ENCODE assay signal across 8 mouse cellular contexts in the genomic region with DNA sequence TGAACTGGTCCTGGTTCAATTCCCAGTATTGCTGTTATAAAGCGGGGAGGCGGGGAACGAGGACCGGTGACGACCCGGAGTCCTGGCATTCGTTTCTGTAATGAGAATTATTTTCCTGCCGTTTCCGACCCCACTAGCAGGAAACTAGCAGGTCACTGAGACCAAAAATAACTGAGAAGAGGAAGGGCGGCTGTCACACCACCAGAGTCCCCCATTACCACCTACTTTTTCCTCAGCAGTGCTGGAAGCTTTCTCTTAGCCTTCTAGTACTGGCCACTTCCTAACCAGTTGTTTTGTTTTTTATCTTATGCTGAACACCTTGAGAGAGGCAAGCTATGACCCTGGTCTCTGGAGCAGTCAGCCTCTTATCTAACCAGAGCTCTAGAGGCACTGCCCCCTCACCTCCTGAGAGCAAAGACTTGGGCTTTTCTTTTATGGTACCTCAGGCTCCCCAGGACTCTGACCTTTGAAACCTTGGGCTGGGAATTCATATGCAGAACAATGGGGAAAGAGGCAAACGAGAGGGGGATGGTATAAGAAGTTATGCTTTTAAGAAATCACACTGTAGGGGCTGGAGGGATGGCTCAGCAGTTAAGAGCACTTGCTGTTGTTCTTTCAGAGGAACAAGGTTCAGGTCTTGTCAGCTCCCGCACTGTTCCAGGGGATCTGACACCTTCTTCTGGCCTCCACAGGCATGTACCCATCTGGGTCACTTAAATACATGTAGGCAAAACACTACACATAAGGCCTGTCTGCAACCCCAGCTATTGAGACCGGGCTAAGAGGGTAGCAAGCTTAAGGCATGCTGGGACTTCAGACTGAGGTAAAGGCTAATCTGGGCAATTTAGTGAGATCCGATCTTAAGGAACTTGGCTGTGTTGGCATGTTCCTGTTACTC. TPM values are rescaled to one million over a fixed set of nuclear protein-coding genes. Genes with fewer than 3 reads are reported as not detected.
DNase-seq lines count a peak whose midpoint lies in the region; ATAC-seq and TF ChIP-seq lines count a peak whose summit lies in the region.

No protein-coding gene starts in this region.

- peak overlapping the region; percentile 72 for H3K27ac ChIP-seq in MEL (ENCODE audit: control insufficient read depth, low read depth, low read length)
- H3K27ac ChIP-seq in forebrain, embryonic 12.5 days = peak overlapping the region; percentile 82; the same call in 1 of the 2 replicates
- peak overlapping the region; percentile 93 for H3K27ac ChIP-seq in intestine, embryonic 15.5 days
- H3K27ac ChIP-seq in liver, postnatal 0 days (ENCODE audit: low read depth) = peak overlapping the region; percentile 87
- peak overlapping the region; percentile 90 for H3K27ac ChIP-seq in stomach, embryonic 16.5 days (ENCODE audit: low read length)

- peak overlapping the region; percentile 91 for H3K4me2 ChIP-seq in forebrain, embryonic 12.5 days
- peak overlapping the region; percentile 95 for H3K4me2 ChIP-seq in intestine, embryonic 15.5 days (replicated peaks)
- H3K4me2 ChIP-seq in liver, postnatal 0 days (ENCODE audit: low read depth, low read length) = peak overlapping the region; percentile 97
- peak overlapping the region; percentile 99 for H3K4me2 ChIP-seq in stomach, embryonic 16.5 days (ENCODE audit: low read depth, low read length)

- H3K4me1 ChIP-seq in MEL (ENCODE audit: control insufficient read depth in 1 of 2, insufficient read depth in 2 of 2, low read length in 2 of 2) = peaks cover 5 to 7% of the 10 kb centered on the region in 2 experiments; a peak in 3 of 4 replicates
- peaks cover 45% of the 10 kb centered on the region for H3K4me1 ChIP-seq in forebrain, embryonic 12.5 days
- peaks cover 18% of the 10 kb centered on the region for H3K4me1 ChIP-seq in intestine, embryonic 15.5 days (replicated peaks)
- peaks cover 29% of the 10 kb centered on the region for H3K4me1 ChIP-seq in liver, postnatal 0 days (ENCODE audit: insufficient read depth)
- peaks cover 17% of the 10 kb centered on the region for H3K4me1 ChIP-seq in stomach, embryonic 16.5 days (ENCODE audit: control insufficient read depth, insufficient read depth, low read length)

- DNase-seq in 416B (ENCODE audit: low read depth) (peak; percentile 62), MEL (ENCODE audit: low read depth, low spot score) (peak; percentile 72)
- DNase-seq in liver, postnatal 0 days = peak; percentile 35
- DNase-seq in left cerebral cortex, adult 18-20 months (ENCODE audit: low spot score in 2 of 2) = no peak

- ATAC-seq in forebrain, embryonic 12.5 days (ENCODE audit: low FRiP score) = no peak
- ATAC-seq in intestine, embryonic 15.5 days = peak; percentile 81
- peak; percentile 81 for ATAC-seq in liver, postnatal 0 days
- no peak for ATAC-seq in stomach, embryonic 16.5 days (ENCODE audit: insufficient read depth, low FRiP score)
- no peak for ATAC-seq in granulocyte monocyte progenitor cell, adult 5-6 weeks (replicated peaks; ENCODE audit: poor library complexity, severe bottlenecking)

- peaks cover 5% of the 10 kb centered on the region; the same call in 1 of the 2 replicates for H3K79me2 ChIP-seq in MEL (ENCODE audit: control insufficient read depth, insufficient read depth, low read length, poor library complexity)

- TF ChIP-seq EP300 in MEL (IDR thresholded peaks at IDR 0.05; ENCODE audit: low read depth in 1 of 2, low read length in 2 of 2) = no peak
- TF ChIP-seq EP300 in liver, postnatal 0 days (IDR thresholded peaks at IDR 0.05; ENCODE audit: low read depth) = peak; percentile 92

- no peak for TF ChIP-seq POLR2A in MEL (IDR thresholded peaks at IDR 0.05; ENCODE audit: control insufficient read depth in 1 of 2, insufficient read depth in 1 of 2, low read depth in 1 of 2, low read length in 2 of 2, poor library complexity in 1 of 2)

- H3K27me3 ChIP-seq in MEL (ENCODE audit: control insufficient read depth in 1 of 2, insufficient read depth in 2 of 2, low read length in 2 of 2) = no peaks in the 10 kb centered on the region
- H3K27me3 ChIP-seq in forebrain, embryonic 12.5 days = peaks cover 52% of the 10 kb centered on the region
- no peaks in the 10 kb centered on the region; the same call in 1 of the 2 replicates for H3K27me3 ChIP-seq in intestine, embryonic 15.5 days (replicated peaks)
- H3K27me3 ChIP-seq in liver, postnatal 0 days (ENCODE audit: insufficient read depth, low read length) = peaks cover 19% of the 10 kb centered on the region
- H3K27me3 ChIP-seq in stomach, embryonic 16.5 days (ENCODE audit: control insufficient read depth, insufficient read depth, low read length) = peaks cover 11% of the 10 kb centered on the region; the same call in 1 of the 2 replicates

- TF ChIP-seq RAD21 in MEL (IDR thresholded peaks at IDR 0.05; ENCODE audit: low read depth, low read length) = no peak

- peaks cover 0 to 5% of the 10 kb centered on the region in 2 experiments; a peak in 2 of 4 replicates for H3K36me3 ChIP-seq in MEL (ENCODE audit: control insufficient read depth in 1 of 2, insufficient read depth in 2 of 2, low read length in 2 of 2)
- H3K36me3 ChIP-seq in forebrain, embryonic 12.5 days (replicated peaks) = peaks cover 13% of the 10 kb centered on the region
- no peaks in the 10 kb centered on the region for H3K36me3 ChIP-seq in intestine, embryonic 15.5 days
- no peaks in the 10 kb centered on the region for H3K36me3 ChIP-seq in liver, postnatal 0 days (replicated peaks; ENCODE audit: insufficient read depth, low read length)
- H3K36me3 ChIP-seq in stomach, embryonic 16.5 days (ENCODE audit: control insufficient read depth, insufficient read depth, low read length) = no peaks in the 10 kb centered on the region

- TF ChIP-seq CTCF in MEL (IDR thresholded peaks at IDR 0.05 in 2 of 3, conservative IDR thresholded peaks at IDR 0.05 in 1 of 3; ENCODE audit: control insufficient read depth in 1 of 3, insufficient read depth in 1 of 3, low read depth in 2 of 3, low read length in 3 of 3, poor library complexity in 1 of 3, severe bottlenecking in 1 of 3) = peak in 1 of 3 experiments; percentile 32; a peak in 2 of 6 replicates
- TF ChIP-seq CTCF in liver, postnatal 0 days (IDR thresholded peaks at IDR 0.05; ENCODE audit: low read depth) = no peak

- WGBS in forebrain, embryonic 12.5 days = 9% methylated on average over 14 of the region's 14 CpGs
- WGBS in intestine, embryonic 15.5 days = 9% methylated on average over 14 of the region's 14 CpGs
- 11% methylated on average over 14 of the region's 14 CpGs for WGBS in liver, postnatal 0 days (ENCODE audit: insufficient replicate concordance)
- WGBS in stomach, embryonic 16.5 days = 16% methylated on average over 14 of the region's 14 CpGs

- no peaks in the 10 kb centered on the region for H3K9me3 ChIP-seq in MEL (replicated peaks; ENCODE audit: insufficient read depth, low read length)
- no peaks in the 10 kb centered on the region for H3K9me3 ChIP-seq in forebrain, embryonic 12.5 days
- no peaks in the 10 kb centered on the region for H3K9me3 ChIP-seq in intestine, embryonic 15.5 days
- no peaks in the 10 kb centered on the region for H3K9me3 ChIP-seq in liver, postnatal 0 days (ENCODE audit: low read length)
- no peaks in the 10 kb centered on the region for H3K9me3 ChIP-seq in stomach, embryonic 16.5 days (replicated peaks; ENCODE audit: control insufficient read depth, low read length)

- peak overlapping the region; percentile 70 for H3K9ac ChIP-seq in MEL (ENCODE audit: control insufficient read depth, low read depth, low read length, poor library complexity, severe bottlenecking)
- H3K9ac ChIP-seq in forebrain, embryonic 12.5 days = peak overlapping the region; percentile 77
- peak overlapping the region; percentile 65 for H3K9ac ChIP-seq in intestine, embryonic 15.5 days
- peak overlapping the region; percentile 73 for H3K9ac ChIP-seq in liver, postnatal 0 days (replicated peaks)
- peak overlapping the region; percentile 85 for H3K9ac ChIP-seq in stomach, embryonic 16.5 days (ENCODE audit: low read length)

- peak overlapping the region; percentile 66 to 77 for H3K4me3 ChIP-seq in MEL (ENCODE audit: control insufficient read depth in 1 of 2, insufficient read depth in 1 of 2, low read depth in 2 of 2, low read length in 2 of 2)
- H3K4me3 ChIP-seq in forebrain, embryonic 12.5 days (replicated peaks) = peak overlapping the region; percentile 57
- H3K4me3 ChIP-seq in intestine, embryonic 15.5 days (replicated peaks) = peak overlapping the region; percentile 56
- peak overlapping the region; percentile 61 for H3K4me3 ChIP-seq in liver, postnatal 0 days (ENCODE audit: low read depth, low read length)
- H3K4me3 ChIP-seq in stomach, embryonic 16.5 days (replicated peaks; ENCODE audit: low read length) = peak overlapping the region; percentile 61

RNA-seq across cellular contexts. Expression of a gene that starts 1.0 kb away (rescaled TPM):
- total RNA-seq in MEL (2012; rRNA removed) = 3.1 and 4.2 TPM in 2 replicates
- polyA plus RNA-seq in MEL (2012; ENCODE audit: insufficient read depth in 1 of 2, insufficient read length in 2 of 2, low read depth in 1 of 2, low replicate concordance in 2 of 2, missing spikeins in 1 of 2) = 1 to 10 TPM in 1 of 2 experiments, not detected in 1; 7.9 TPM
- 14.3 and 14.4 TPM in 2 replicates for polyA plus RNA-seq in forebrain, embryonic 12.5 days (2016; fragmentation: Nextera tagmentation; extraction: Ambion mirVana)
- polyA plus RNA-seq in intestine, embryonic 15.5 days (2015; fragmentation: Nextera tagmentation; extraction: Ambion mirVana) = 13.2 and 16.0 TPM in 2 replicates
- 1.3 and 1.9 TPM in 2 replicates for polyA plus RNA-seq in liver, postnatal 0 days (2015; fragmentation: Nextera tagmentation; extraction: Ambion mirVana)
- 9.4 and 10.5 TPM in 2 replicates for polyA plus RNA-seq in stomach, embryonic 16.5 days (2015; fragmentation: Nextera tagmentation; extraction: Ambion mirVana)
- total RNA-seq in left cerebral cortex, adult 18-20 months (2021) = 1 to 10 TPM; 5.2 to 8.0 TPM
- total RNA-seq in granulocyte monocyte progenitor cell, adult 5-6 weeks (2014; fragmentation: Nextera tagmentation) = 7.1 and 7.9 TPM in 2 replicates
- total RNA-seq in granulocyte monocyte progenitor cell, adult 5-6 weeks (2017) = 9.8 TPM in 2 replicates

RNA-seq across cellular contexts. Expression of a gene that starts 7.7 kb away (rescaled TPM):
- not detected in 2 replicates for total RNA-seq in MEL (2012; rRNA removed)
- polyA plus RNA-seq in MEL (2012; ENCODE audit: insufficient read depth in 1 of 2, insufficient read length in 2 of 2, low read depth in 1 of 2, low replicate concordance in 2 of 2, missing spikeins in 1 of 2) = not detected
- polyA plus RNA-seq in forebrain, embryonic 12.5 days (2016; fragmentation: Nextera tagmentation; extraction: Ambion mirVana) = 5.7 and 5.9 TPM in 2 replicates
- polyA plus RNA-seq in intestine, embryonic 15.5 days (2015; fragmentation: Nextera tagmentation; extraction: Ambion mirVana) = 11.1 and 11.9 TPM in 2 replicates
- polyA plus RNA-seq in liver, postnatal 0 days (2015; fragmentation: Nextera tagmentation; extraction: Ambion mirVana) = 1.4 and 1.8 TPM in 2 replicates
- 12.1 and 13.9 TPM in 2 replicates for polyA plus RNA-seq in stomach, embryonic 16.5 days (2015; fragmentation: Nextera tagmentation; extraction: Ambion mirVana)
- 1 to 10 TPM; 1.2 to 3.2 TPM for total RNA-seq in left cerebral cortex, adult 18-20 months (2021)
- total RNA-seq in granulocyte monocyte progenitor cell, adult 5-6 weeks (2014; fragmentation: Nextera tagmentation) = not detected in 2 replicates
- total RNA-seq in granulocyte monocyte progenitor cell, adult 5-6 weeks (2017) = 0.13 TPM in 1 of 2 replicates, not detected in the other

RNA-seq across cellular contexts. Expression of a gene that starts 9.3 kb away (rescaled TPM):
- 0.31 and 0.33 TPM in 2 replicates for total RNA-seq in MEL (2012; rRNA removed)
- polyA plus RNA-seq in MEL (2012; ENCODE audit: insufficient read depth in 1 of 2, insufficient read length in 2 of 2, low read depth in 1 of 2, low replicate concordance in 2 of 2, missing spikeins in 1 of 2) = 1 to 10 TPM in 1 of 2 experiments, not detected in 1; 1.2 TPM
- 1.5 and 2.5 TPM in 2 replicates for polyA plus RNA-seq in forebrain, embryonic 12.5 days (2016; fragmentation: Nextera tagmentation; extraction: Ambion mirVana)
- 2.9 and 3.7 TPM in 2 replicates for polyA plus RNA-seq in intestine, embryonic 15.5 days (2015; fragmentation: Nextera tagmentation; extraction: Ambion mirVana)
- polyA plus RNA-seq in liver, postnatal 0 days (2015; fragmentation: Nextera tagmentation; extraction: Ambion mirVana) = 1.4 and 1.8 TPM in 2 replicates
- 1.5 and 1.9 TPM in 2 replicates for polyA plus RNA-seq in stomach, embryonic 16.5 days (2015; fragmentation: Nextera tagmentation; extraction: Ambion mirVana)
- 10 to 100 TPM; 34.2 to 35.5 TPM for total RNA-seq in left cerebral cortex, adult 18-20 months (2021)
- not detected in 2 replicates for total RNA-seq in granulocyte monocyte progenitor cell, adult 5-6 weeks (2014; fragmentation: Nextera tagmentation)
- not detected in 2 replicates for total RNA-seq in granulocyte monocyte progenitor cell, adult 5-6 weeks (2017)

RNA-seq across cellular contexts. Expression of a gene that starts 15.9 kb away (rescaled TPM):
- total RNA-seq in MEL (2012; rRNA removed) = 60.4 and 61.8 TPM in 2 replicates
- 100 to 1,000 TPM in 1 of 2 experiments, not detected in 1; 189 TPM for polyA plus RNA-seq in MEL (2012; ENCODE audit: insufficient read depth in 1 of 2, insufficient read length in 2 of 2, low read depth in 1 of 2, low replicate concordance in 2 of 2, missing spikeins in 1 of 2)
- 203 and 215 TPM in 2 replicates for polyA plus RNA-seq in forebrain, embryonic 12.5 days (2016; fragmentation: Nextera tagmentation; extraction: Ambion mirVana)
- 133 and 138 TPM in 2 replicates for polyA plus RNA-seq in intestine, embryonic 15.5 days (2015; fragmentation: Nextera tagmentation; extraction: Ambion mirVana)
- polyA plus RNA-seq in liver, postnatal 0 days (2015; fragmentation: Nextera tagmentation; extraction: Ambion mirVana) = 48.9 and 55.2 TPM in 2 replicates
- 119 and 132 TPM in 2 replicates for polyA plus RNA-seq in stomach, embryonic 16.5 days (2015; fragmentation: Nextera tagmentation; extraction: Ambion mirVana)
- 10 to 100 TPM; 44.6 to 47.2 TPM for total RNA-seq in left cerebral cortex, adult 18-20 months (2021)
- total RNA-seq in granulocyte monocyte progenitor cell, adult 5-6 weeks (2014; fragmentation: Nextera tagmentation) = 78.5 and 112 TPM in 2 replicates
- total RNA-seq in granulocyte monocyte progenitor cell, adult 5-6 weeks (2017) = 36.9 and 44.2 TPM in 2 replicates

RNA-seq across cellular contexts. Expression of a gene that starts 17.8 kb away (rescaled TPM):
- total RNA-seq in MEL (2012; rRNA removed) = 2.3 and 3.7 TPM in 2 replicates
- 1 to 10 TPM in 1 of 2 experiments, not detected in 1; 4.1 TPM for polyA plus RNA-seq in MEL (2012; ENCODE audit: insufficient read depth in 1 of 2, insufficient read length in 2 of 2, low read depth in 1 of 2, low replicate concordance in 2 of 2, missing spikeins in 1 of 2)
- polyA plus RNA-seq in forebrain, embryonic 12.5 days (2016; fragmentation: Nextera tagmentation; extraction: Ambion mirVana) = 9.4 and 11.2 TPM in 2 replicates
- 8.8 and 10.6 TPM in 2 replicates for polyA plus RNA-seq in intestine, embryonic 15.5 days (2015; fragmentation: Nextera tagmentation; extraction: Ambion mirVana)
- 5.4 and 5.8 TPM in 2 replicates for polyA plus RNA-seq in liver, postnatal 0 days (2015; fragmentation: Nextera tagmentation; extraction: Ambion mirVana)
- polyA plus RNA-seq in stomach, embryonic 16.5 days (2015; fragmentation: Nextera tagmentation; extraction: Ambion mirVana) = 9.6 and 10.2 TPM in 2 replicates
- total RNA-seq in left cerebral cortex, adult 18-20 months (2021) = 1 to 10 TPM; 3.0 to 4.8 TPM
- 4.7 and 4.8 TPM in 2 replicates for total RNA-seq in granulocyte monocyte progenitor cell, adult 5-6 weeks (2014; fragmentation: Nextera tagmentation)
- total RNA-seq in granulocyte monocyte progenitor cell, adult 5-6 weeks (2017) = 0.57 TPM in 1 of 2 replicates, not detected in the other

Comparison
In these comparisons a context has a peak if more than half of its experiments do, and no peak if none do; other contexts are left out.
1. DNase-seq: peak in 416B (single experiment), MEL (single experiment) and liver, postnatal 0 days (single experiment); none in left cerebral cortex, adult 18-20 months (0 of 2).
2. ATAC-seq: peak in intestine, embryonic 15.5 days (single experiment) and liver, postnatal 0 days (single experiment); none in forebrain, embryonic 12.5 days (single experiment), stomach, embryonic 16.5 days (single experiment) and granulocyte monocyte progenitor cell, adult 5-6 weeks (single experiment).
3. Peak in every context shown above with its lines, with median percentiles within 50 percentile points of each other: H3K27ac ChIP-seq, H3K4me3 ChIP-seq, H3K9ac ChIP-seq and H3K4me2 ChIP-seq.